Comparison of ENCODE assay signal across 9 mouse cellular contexts in genomic region chr10:81193991-81194774, GRCm38 (mm10). TPM values are rescaled to one million over a fixed set of nuclear protein-coding genes. Genes with fewer than 3 reads are reported as not detected.
DNase-seq lines count a peak whose midpoint lies in the region; ATAC-seq lines count a peak whose summit lies in the region.
"Had no signal": no experiment of that assay in that cellular context is flagged by ENCODE, and none has a peak within 500 bp of the region (broad histone marks: within the 10 kb centered on the region; RNA-seq: fewer than 3 reads in every experiment).

No protein-coding gene starts in this region.

- no peak for ATAC-seq in midbrain, embryonic 13.5 days
- no peak for ATAC-seq in midbrain, embryonic 15.5 days (replicated peaks)
- peak; percentile 68 for ATAC-seq in heart, embryonic 16.5 days (replicated peaks; ENCODE audit: extremely low read depth, insufficient read depth, low FRiP score)
- no peak for ATAC-seq in liver, embryonic 15.5 days (ENCODE audit: insufficient read depth)
- ATAC-seq in stomach, embryonic 16.5 days (ENCODE audit: insufficient read depth, low FRiP score), result peak; percentile 17; the same call in 1 of the 2 replicates

- peak overlapping the region; percentile 41; the same call in 1 of the 2 replicates for H3K9ac ChIP-seq in midbrain, embryonic 13.5 days (replicated peaks)
- no peak overlapping the region for H3K9ac ChIP-seq in midbrain, embryonic 15.5 days
- H3K9ac ChIP-seq in heart, embryonic 16.5 days (ENCODE audit: low read length), result peak overlapping the region; percentile 86
- no peak overlapping the region for H3K9ac ChIP-seq in liver, embryonic 15.5 days
- H3K9ac ChIP-seq in stomach, embryonic 16.5 days (ENCODE audit: low read length), result peak overlapping the region; percentile 66

- no peaks in the 10 kb centered on the region for H3K9me3 ChIP-seq in midbrain, embryonic 13.5 days
- no peaks in the 10 kb centered on the region for H3K9me3 ChIP-seq in midbrain, embryonic 15.5 days
- H3K9me3 ChIP-seq in heart, embryonic 16.5 days (replicated peaks; ENCODE audit: control insufficient read depth, low read length), result no peaks in the 10 kb centered on the region
- H3K9me3 ChIP-seq in liver, embryonic 15.5 days (replicated peaks), result no peaks in the 10 kb centered on the region
- no peaks in the 10 kb centered on the region for H3K9me3 ChIP-seq in stomach, embryonic 16.5 days (replicated peaks; ENCODE audit: control insufficient read depth, low read length)

- peaks cover 30% of the 10 kb centered on the region for H3K4me1 ChIP-seq in midbrain, embryonic 13.5 days (replicated peaks)
- H3K4me1 ChIP-seq in midbrain, embryonic 15.5 days, result peaks cover 18% of the 10 kb centered on the region
- peaks cover 30% of the 10 kb centered on the region for H3K4me1 ChIP-seq in heart, embryonic 16.5 days (ENCODE audit: control insufficient read depth, insufficient read depth, low read length)
- H3K4me1 ChIP-seq in liver, embryonic 15.5 days (replicated peaks), result peaks cover 49% of the 10 kb centered on the region
- peaks cover 32% of the 10 kb centered on the region for H3K4me1 ChIP-seq in stomach, embryonic 16.5 days (ENCODE audit: control insufficient read depth, insufficient read depth, low read length)

- WGBS in midbrain, embryonic 13.5 days, result 14% methylated on average over 37 of the region's 37 CpGs
- WGBS in midbrain, embryonic 15.5 days, result 16% methylated on average over 37 of the region's 37 CpGs
- 5% methylated on average over 37 of the region's 37 CpGs for WGBS in heart, embryonic 16.5 days
- 9% methylated on average over 37 of the region's 37 CpGs for whole genome bisulfite sequencing in liver, embryonic 15.5 days (ENCODE audit: insufficient replicate concordance)
- 11% methylated on average over 37 of the region's 37 CpGs for WGBS in stomach, embryonic 16.5 days

- H3K4me2 ChIP-seq in midbrain, embryonic 13.5 days (replicated peaks), result 0 out of 2 replicates have a peak overlapping the region, but pooled peaks have one; percentile 3
- H3K4me2 ChIP-seq in midbrain, embryonic 15.5 days, result no peak overlapping the region
- H3K4me2 ChIP-seq in heart, embryonic 16.5 days (ENCODE audit: low read depth, low read length), result peak overlapping the region; percentile 77
- peak overlapping the region; percentile 44 for H3K4me2 ChIP-seq in liver, embryonic 15.5 days
- H3K4me2 ChIP-seq in stomach, embryonic 16.5 days (ENCODE audit: low read depth, low read length), result peak overlapping the region; percentile 45

- H3K36me3 ChIP-seq in midbrain, embryonic 13.5 days, result peaks cover 18% of the 10 kb centered on the region
- peaks cover 12% of the 10 kb centered on the region; the same call in 1 of the 2 replicates for H3K36me3 ChIP-seq in midbrain, embryonic 15.5 days (replicated peaks)
- peaks cover 6% of the 10 kb centered on the region for H3K36me3 ChIP-seq in heart, embryonic 16.5 days (ENCODE audit: control insufficient read depth, insufficient read depth)
- H3K36me3 ChIP-seq in liver, embryonic 15.5 days (replicated peaks), result peaks cover 16% of the 10 kb centered on the region
- 0 out of 2 replicates have a peak, but pooled peaks cover 6% of the 10 kb centered on the region for H3K36me3 ChIP-seq in stomach, embryonic 16.5 days (ENCODE audit: control insufficient read depth, insufficient read depth, low read length)

- no peak overlapping the region for H3K4me3 ChIP-seq in midbrain, embryonic 13.5 days (replicated peaks)
- H3K4me3 ChIP-seq in midbrain, embryonic 15.5 days, result no peak overlapping the region
- peak overlapping the region; percentile 61 for H3K4me3 ChIP-seq in heart, embryonic 16.5 days (ENCODE audit: low read length)
- H3K4me3 ChIP-seq in liver, embryonic 15.5 days (replicated peaks), result peak overlapping the region; percentile 10; the same call in 1 of the 2 replicates
- peak overlapping the region; percentile 16 for H3K4me3 ChIP-seq in stomach, embryonic 16.5 days (replicated peaks; ENCODE audit: low read length)

- H3K27me3 ChIP-seq in midbrain, embryonic 13.5 days, result peaks cover 40% of the 10 kb centered on the region
- H3K27me3 ChIP-seq in midbrain, embryonic 15.5 days (replicated peaks), result peaks cover 22% of the 10 kb centered on the region
- 0 out of 2 replicates have a peak, but pooled peaks cover 7% of the 10 kb centered on the region for H3K27me3 ChIP-seq in heart, embryonic 16.5 days (ENCODE audit: control insufficient read depth, insufficient read depth, low read length)
- H3K27me3 ChIP-seq in liver, embryonic 15.5 days, result peaks cover 62% of the 10 kb centered on the region
- H3K27me3 ChIP-seq in stomach, embryonic 16.5 days (ENCODE audit: control insufficient read depth, insufficient read depth, low read length), result peaks cover 11% of the 10 kb centered on the region

- DNase-seq in adrenal gland, adult 2 months, result peak; percentile 25
- no peak for DNase-seq in adrenal gland, postnatal 14 days
- DNase-seq in layer of hippocampus, adult 9-11 months, result no peak

- no peak overlapping the region for H3K27ac ChIP-seq in midbrain, embryonic 13.5 days
- no peak overlapping the region for H3K27ac ChIP-seq in midbrain, embryonic 15.5 days
- H3K27ac ChIP-seq in heart, embryonic 16.5 days (ENCODE audit: low read length), result peak overlapping the region; percentile 100
- H3K27ac ChIP-seq in liver, embryonic 15.5 days (replicated peaks), result no peak overlapping the region
- H3K27ac ChIP-seq in stomach, embryonic 16.5 days (ENCODE audit: low read length), result peak overlapping the region; percentile 86

RNA-seq across cellular contexts. Expression of gene Nmrk2, which starts 7.7 kb away (rescaled TPM):
- total RNA-seq in adrenal gland, adult 2 months (2021), result not detected
- not detected in 2 replicates for polyA plus RNA-seq in adrenal gland, adult 2 months (2012; rRNA removed)
- total RNA-seq in adrenal gland, postnatal 14 days (2021), result not detected in 2 replicates
- 0.16 TPM in 1 of 2 replicates, not detected in the other for polyA plus RNA-seq in midbrain, embryonic 13.5 days (2015; fragmentation: Nextera tagmentation; extraction: Ambion mirVana)
- polyA plus RNA-seq in midbrain, embryonic 15.5 days (2015; fragmentation: Nextera tagmentation; extraction: Ambion mirVana), result 0.14 TPM in 1 of 2 replicates, not detected in the other
- 11.9 and 14.6 TPM in 2 replicates for polyA plus RNA-seq in heart, embryonic 16.5 days (2015; fragmentation: Nextera tagmentation; extraction: Ambion mirVana)
- 0.09 TPM in 1 of 2 replicates, not detected in the other for polyA plus RNA-seq in liver, embryonic 15.5 days (2015; fragmentation: Nextera tagmentation; extraction: Ambion mirVana)
- polyA plus RNA-seq in stomach, embryonic 16.5 days (2015; fragmentation: Nextera tagmentation; extraction: Ambion mirVana), result 0.57 TPM in 1 of 2 replicates, not detected in the other
- total RNA-seq: common myeloid progenitor, adult 5-6 weeks had no signal

RNA-seq across cellular contexts. Expression of gene 4930442H23Rik, which starts 10.5 kb away (rescaled TPM):
- not detected for total RNA-seq in adrenal gland, adult 2 months (2021)
- 0.12 TPM in 1 of 2 replicates, not detected in the other for polyA plus RNA-seq in adrenal gland, adult 2 months (2012; rRNA removed)
- not detected in 2 replicates for total RNA-seq in adrenal gland, postnatal 14 days (2021)
- polyA plus RNA-seq in midbrain, embryonic 13.5 days (2015; fragmentation: Nextera tagmentation; extraction: Ambion mirVana), result 0.12 and 0.15 TPM in 2 replicates
- not detected in 2 replicates for polyA plus RNA-seq in midbrain, embryonic 15.5 days (2015; fragmentation: Nextera tagmentation; extraction: Ambion mirVana)
- 0.11 TPM in 2 replicates for polyA plus RNA-seq in heart, embryonic 16.5 days (2015; fragmentation: Nextera tagmentation; extraction: Ambion mirVana)
- polyA plus RNA-seq in liver, embryonic 15.5 days (2015; fragmentation: Nextera tagmentation; extraction: Ambion mirVana), result 0.07 TPM in 1 of 2 replicates, not detected in the other
- not detected in 2 replicates for polyA plus RNA-seq in stomach, embryonic 16.5 days (2015; fragmentation: Nextera tagmentation; extraction: Ambion mirVana)
- total RNA-seq: common myeloid progenitor, adult 5-6 weeks had no signal

RNA-seq across cellular contexts. Expression of gene Dapk3, which starts 11.4 kb away (rescaled TPM):
- 10 to 100 TPM; 74.6 to 76.7 TPM for total RNA-seq in adrenal gland, adult 2 months (2021)
- 100 and 127 TPM in 2 replicates for polyA plus RNA-seq in adrenal gland, adult 2 months (2012; rRNA removed)
- total RNA-seq in adrenal gland, postnatal 14 days (2021), result 58.3 and 62.2 TPM in 2 replicates
- 48.4 and 67.3 TPM in 2 replicates for polyA plus RNA-seq in midbrain, embryonic 13.5 days (2015; fragmentation: Nextera tagmentation; extraction: Ambion mirVana)
- 66.3 and 67.3 TPM in 2 replicates for polyA plus RNA-seq in midbrain, embryonic 15.5 days (2015; fragmentation: Nextera tagmentation; extraction: Ambion mirVana)
- polyA plus RNA-seq in heart, embryonic 16.5 days (2015; fragmentation: Nextera tagmentation; extraction: Ambion mirVana), result 33.9 and 40.2 TPM in 2 replicates
- polyA plus RNA-seq in liver, embryonic 15.5 days (2015; fragmentation: Nextera tagmentation; extraction: Ambion mirVana), result 16.6 and 17.8 TPM in 2 replicates
- 30.5 and 32.4 TPM in 2 replicates for polyA plus RNA-seq in stomach, embryonic 16.5 days (2015; fragmentation: Nextera tagmentation; extraction: Ambion mirVana)

RNA-seq across cellular contexts. Expression of gene Eef2, which starts 17.8 kb away (rescaled TPM):
- total RNA-seq in adrenal gland, adult 2 months (2021), result 1,000 to 10,000 TPM; 1,393 to 1,508 TPM
- 1,342 and 1,424 TPM in 2 replicates for polyA plus RNA-seq in adrenal gland, adult 2 months (2012; rRNA removed)
- total RNA-seq in adrenal gland, postnatal 14 days (2021), result 1,390 and 1,511 TPM in 2 replicates
- 565 and 579 TPM in 2 replicates for polyA plus RNA-seq in midbrain, embryonic 13.5 days (2015; fragmentation: Nextera tagmentation; extraction: Ambion mirVana)
- polyA plus RNA-seq in midbrain, embryonic 15.5 days (2015; fragmentation: Nextera tagmentation; extraction: Ambion mirVana), result 588 and 606 TPM in 2 replicates
- polyA plus RNA-seq in heart, embryonic 16.5 days (2015; fragmentation: Nextera tagmentation; extraction: Ambion mirVana), result 435 and 443 TPM in 2 replicates
- polyA plus RNA-seq in liver, embryonic 15.5 days (2015; fragmentation: Nextera tagmentation; extraction: Ambion mirVana), result 270 and 306 TPM in 2 replicates
- 533 and 575 TPM in 2 replicates for polyA plus RNA-seq in stomach, embryonic 16.5 days (2015; fragmentation: Nextera tagmentation; extraction: Ambion mirVana)

RNA-seq across cellular contexts. Expression of gene Pias4, which starts 26.5 kb away (rescaled TPM):
- 10 to 100 TPM; 27.3 to 29.8 TPM for total RNA-seq in adrenal gland, adult 2 months (2021)
- polyA plus RNA-seq in adrenal gland, adult 2 months (2012; rRNA removed), result 41.4 and 48.6 TPM in 2 replicates
- 27.3 and 28.3 TPM in 2 replicates for total RNA-seq in adrenal gland, postnatal 14 days (2021)
- polyA plus RNA-seq in midbrain, embryonic 13.5 days (2015; fragmentation: Nextera tagmentation; extraction: Ambion mirVana), result 60.0 and 60.9 TPM in 2 replicates
- 59.2 and 66.3 TPM in 2 replicates for polyA plus RNA-seq in midbrain, embryonic 15.5 days (2015; fragmentation: Nextera tagmentation; extraction: Ambion mirVana)
- 34.7 and 37.5 TPM in 2 replicates for polyA plus RNA-seq in heart, embryonic 16.5 days (2015; fragmentation: Nextera tagmentation; extraction: Ambion mirVana)
- polyA plus RNA-seq in liver, embryonic 15.5 days (2015; fragmentation: Nextera tagmentation; extraction: Ambion mirVana), result 26.0 and 32.6 TPM in 2 replicates
- polyA plus RNA-seq in stomach, embryonic 16.5 days (2015; fragmentation: Nextera tagmentation; extraction: Ambion mirVana), result 34.8 and 35.8 TPM in 2 replicates

Comparison
In these comparisons a context has a peak if more than half of its experiments do, and no peak if none do; other contexts are left out.
1. H3K9ac ChIP-seq: peak in midbrain, embryonic 13.5 days (single experiment), heart, embryonic 16.5 days (single experiment) and stomach, embryonic 16.5 days (single experiment); none in midbrain, embryonic 15.5 days (single experiment) and liver, embryonic 15.5 days (single experiment).
2. ATAC-seq: peak in heart, embryonic 16.5 days (single experiment) and stomach, embryonic 16.5 days (single experiment); none in midbrain, embryonic 13.5 days (single experiment), midbrain, embryonic 15.5 days (single experiment) and liver, embryonic 15.5 days (single experiment).
3. H3K27ac ChIP-seq: peak in heart, embryonic 16.5 days (single experiment) and stomach, embryonic 16.5 days (single experiment); none in midbrain, embryonic 13.5 days (single experiment), midbrain, embryonic 15.5 days (single experiment) and liver, embryonic 15.5 days (single experiment).
4. H3K4me3 ChIP-seq: peak in heart, embryonic 16.5 days (single experiment), liver, embryonic 15.5 days (single experiment) and stomach, embryonic 16.5 days (single experiment); none in midbrain, embryonic 13.5 days (single experiment) and midbrain, embryonic 15.5 days (single experiment).